Mouse (Mus musculus): ENCODE data around the gene Lingo2. TPM values are rescaled to one million over a fixed set of nuclear protein-coding genes. Genes with fewer than 3 reads are reported as not detected.

Lingo2 gene
- total and polyA plus RNA-seq, 3 experiments = not detected

DNA sequence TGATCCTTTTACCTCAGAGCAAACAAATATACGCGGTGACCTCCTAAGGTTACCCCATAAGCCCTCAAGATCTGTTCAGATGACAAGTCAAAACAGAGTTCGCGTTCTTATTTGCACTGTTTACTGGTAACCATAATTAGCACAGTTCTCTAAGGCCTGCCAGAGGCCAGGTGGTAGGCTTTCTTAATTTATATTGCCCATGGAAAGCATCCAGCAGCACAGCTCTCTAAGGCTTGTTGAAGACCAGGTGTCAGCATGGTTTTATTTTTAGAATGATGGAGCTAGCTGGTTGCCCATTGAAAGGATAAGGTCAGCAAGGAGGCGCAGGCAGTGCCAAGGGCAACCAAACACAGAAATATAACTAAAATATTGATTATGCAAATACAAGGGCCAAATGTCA is 1190.4 kb downstream of the Lingo2 start:
- H3K79me2 ChIP-seq (replicated peaks; ENCODE audit: control insufficient read depth, extremely low read depth, insufficient read depth, poor library complexity, severe bottlenecking) = no peaks in the 10 kb centered on the region
- H3K9ac ChIP-seq (ENCODE audit: insufficient read depth, low read depth) = no peak overlapping the region
- in situ Hi-C loops (cut with MboI; ENCODE audit: low pct_ligation_motif_present, low pct_unique_long_range_greater_than_20kb, low sequenced_read_pairs) (no loop called here), dilution Hi-C loops (cut with MboI; ENCODE audit: extremely low pct_ligation_motif_present, extremely low pct_unique_long_range_greater_than_20kb, low sequenced_read_pairs) (no loop called here)
- no peak for TF ChIP-seq ZMIZ1 (IDR thresholded peaks at IDR 0.05; ENCODE audit: low read depth, low read length)
- TF ChIP-seq NRF1 (IDR thresholded peaks at IDR 0.05; ENCODE audit: low read depth, low read length) = no peak
- TF ChIP-seq PAX5 (IDR thresholded peaks at IDR 0.05; ENCODE audit: low read length) = no peak
- no peak for TF ChIP-seq MAZ (IDR thresholded peaks at IDR 0.05; ENCODE audit: low read depth, low read length)
- TF ChIP-seq CHD2 (IDR thresholded peaks at IDR 0.05; ENCODE audit: low read length) = no peak
- TF ChIP-seq EP300 (IDR thresholded peaks at IDR 0.05; ENCODE audit: low read length) = no peak
- TF ChIP-seq TCF12 (IDR thresholded peaks at IDR 0.05; ENCODE audit: low read depth, low read length) = no peak
- H3K9me3 ChIP-seq (replicated peaks; ENCODE audit: low read length) = no peaks in the 10 kb centered on the region
- no peaks in the 10 kb centered on the region for H3K36me3 ChIP-seq (replicated peaks in 1 of 2; ENCODE audit: control insufficient read depth in 1 of 2, insufficient read depth in 1 of 2, low read length in 1 of 2)
- H3K27ac ChIP-seq (ENCODE audit: insufficient read depth, low read depth) = no peak overlapping the region
- H3K4me2 ChIP-seq (ENCODE audit: insufficient read depth, low read depth, poor library complexity, severe bottlenecking) = no peak overlapping the region
- no peaks in the 10 kb centered on the region for H3K27me3 ChIP-seq (replicated peaks)
- H3K4me1 ChIP-seq (ENCODE audit: control insufficient read depth in 1 of 2, insufficient read depth in 2 of 2) = no peaks in the 10 kb centered on the region
- no peak for DNase-seq (ENCODE audit: extremely low read depth)
- H3K4me3 ChIP-seq (replicated peaks in 1 of 3; ENCODE audit: low read depth in 2 of 3, low read length in 2 of 3, poor library complexity in 1 of 3) = no peak overlapping the region

DNA sequence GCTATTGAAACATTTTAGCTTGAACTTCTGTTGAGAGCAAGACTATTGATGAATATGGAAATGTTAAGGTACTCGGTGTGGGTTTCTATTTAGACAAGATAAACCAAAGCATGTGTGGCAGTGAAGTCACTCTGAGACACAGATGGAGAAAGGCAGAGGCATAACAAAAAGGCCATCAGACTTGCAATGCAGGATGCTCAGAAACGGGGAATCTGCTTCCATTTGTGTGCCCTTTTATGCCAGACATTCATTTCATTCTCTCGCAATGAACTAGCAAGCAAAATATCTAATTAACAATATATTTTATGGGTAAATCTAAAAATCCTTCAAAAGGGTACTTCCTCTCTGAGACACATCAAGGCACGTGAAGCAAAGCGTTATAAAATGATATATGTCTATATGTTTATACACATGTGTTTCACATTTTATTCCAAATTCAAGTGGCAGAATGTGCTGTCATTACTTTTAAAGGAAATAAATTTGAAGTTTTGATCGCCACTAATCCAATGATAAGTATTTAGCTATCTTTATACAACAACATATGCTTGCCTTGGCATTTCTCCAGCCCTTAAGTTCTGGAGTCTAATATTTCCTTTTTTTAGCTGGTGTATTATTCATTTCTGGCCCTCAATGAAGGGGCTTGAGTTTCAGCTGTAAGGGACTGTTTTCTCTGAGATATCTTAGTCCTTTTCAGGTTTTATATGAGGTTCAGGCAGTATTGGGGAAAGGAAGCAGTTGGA is 1199.3 kb downstream of the Lingo2 start:
- Histone ChIP-seq H3K9ac (ENCODE audit: insufficient read depth, low read depth) (no peak overlapping the region), H3K36me3 (replicated peaks in 1 of 2; ENCODE audit: control insufficient read depth in 1 of 2, insufficient read depth in 1 of 2, low read length in 1 of 2) (no peaks in the 10 kb centered on the region), H3K4me1 (ENCODE audit: control insufficient read depth in 1 of 2, insufficient read depth in 2 of 2) (no peaks in the 10 kb centered on the region), H3K4me2 (ENCODE audit: insufficient read depth, low read depth, poor library complexity, severe bottlenecking) (no peak overlapping the region), H3K27me3 (replicated peaks) (no peaks in the 10 kb centered on the region), H3K9me3 (replicated peaks; ENCODE audit: low read length) (no peaks in the 10 kb centered on the region), H3K4me3 (replicated peaks in 1 of 3; ENCODE audit: low read depth in 2 of 3, low read length in 2 of 3, poor library complexity in 1 of 3) (no peak overlapping the region), H3K27ac (ENCODE audit: insufficient read depth, low read depth) (no peak overlapping the region), H3K79me2 (replicated peaks; ENCODE audit: control insufficient read depth, extremely low read depth, insufficient read depth, poor library complexity, severe bottlenecking) (no peaks in the 10 kb centered on the region)
- dilution Hi-C loops (cut with MboI; ENCODE audit: extremely low pct_ligation_motif_present, extremely low pct_unique_long_range_greater_than_20kb, low sequenced_read_pairs) (no loop called here), in situ Hi-C loops (cut with MboI; ENCODE audit: low pct_ligation_motif_present, low pct_unique_long_range_greater_than_20kb, low sequenced_read_pairs) (no loop called here)
- no peak for DNase-seq (ENCODE audit: extremely low read depth)
- TF ChIP-seq POLR2AphosphoS2 (IDR thresholded peaks at IDR 0.05; ENCODE audit: low read depth, low read length) (no peak), IRF4 (IDR thresholded peaks at IDR 0.05; ENCODE audit: low read depth, low read length) (no peak), MAZ (IDR thresholded peaks at IDR 0.05; ENCODE audit: low read depth, low read length) (no peak), MEF2A (IDR thresholded peaks at IDR 0.05; ENCODE audit: borderline replicate concordance, low read depth, low read length) (no peak), CHD2 (IDR thresholded peaks at IDR 0.05; ENCODE audit: low read length) (no peak), UBTF (IDR thresholded peaks at IDR 0.05; ENCODE audit: low read depth, low read length) (no peak), EP300 (IDR thresholded peaks at IDR 0.05; ENCODE audit: low read length) (no peak), HCFC1 (IDR thresholded peaks at IDR 0.05; ENCODE audit: low read depth, low read length) (no peak), PAX5 (IDR thresholded peaks at IDR 0.05; ENCODE audit: low read length) (no peak), POLR2A (IDR thresholded peaks at IDR 0.05; ENCODE audit: low read depth, low read length) (no peak), TBP (conservative IDR thresholded peaks at IDR 0.05; ENCODE audit: low read depth, low read length) (no peak), BHLHE40 (IDR thresholded peaks at IDR 0.05; ENCODE audit: low read depth, low read length) (no peak), USF2 (conservative IDR thresholded peaks at IDR 0.05; ENCODE audit: low read depth, low read length) (no peak), CHD1 (IDR thresholded peaks at IDR 0.05; ENCODE audit: low read depth, low read length) (no peak), JUND (conservative IDR thresholded peaks at IDR 0.05; ENCODE audit: low read depth, low read length) (no peak), JUN (IDR thresholded peaks at IDR 0.05; ENCODE audit: insufficient read depth, low read depth, low read length) (no peak), MYC (IDR thresholded peaks at IDR 0.05; ENCODE audit: low read depth, low read length) (no peak), RCOR1 (conservative IDR thresholded peaks at IDR 0.05; ENCODE audit: low read depth, low read length) (no peak)
